Mouse (Mus musculus) forebrain, embryonic 10.5 days (tissue): ENCODE results near the gene Lag3. TPM values are rescaled to one million over a fixed set of nuclear protein-coding genes. Genes with fewer than 3 reads are reported as not detected.

ENCODE experiments used
- DNase-seq: peaks from one replicate; pipeline ENCODE4 v3.0.0-alpha.2; 2017; ENCODE audit warnings: low spot score; ENCODE audit errors: extremely low spot score
- H3K27ac ChIP-seq: fragments of 300-500 bp; sonication (generic); 2 replicates; pipeline ENCODE4 v1.5.1; 2016; ENCODE audit warnings: mild to moderate bottlenecking
- H3K27me3 ChIP-seq: fragments of 300-500 bp; sonication (generic); 2 replicates; pipeline ENCODE4 v1.6.1; 2016; ENCODE audit warnings: mild to moderate bottlenecking; ENCODE audit not compliant: poor library complexity, severe bottlenecking
- H3K36me3 ChIP-seq: fragments of 300-500 bp; sonication (generic); replicated peaks from 2 replicates; pipeline ENCODE4 v1.6.1; 2016; ENCODE audit warnings: mild to moderate bottlenecking, moderate library complexity
- H3K4me1 ChIP-seq: fragments of 300-500 bp; sonication (generic); 2 replicates; pipeline ENCODE4 v1.6.1; 2016
- H3K4me3 ChIP-seq: fragments of 300-500 bp; sonication (generic); 2 replicates; pipeline ENCODE4 v1.5.1; 2016; ENCODE audit warnings: mild to moderate bottlenecking, moderate library complexity
- H3K9me3 ChIP-seq: fragments of 300-500 bp; sonication (generic); 2 replicates; pipeline ENCODE4 v1.6.1; 2016; ENCODE audit warnings: mild to moderate bottlenecking, moderate library complexity
- WGBS: fragments of 180-500 bp; shearing (Covaris S2); methylation state at CpG from one replicate; pipeline ENCODE4 v1.1.7; 2016; 5-methylcytosine and 5-hydroxymethylcytosine counted together
- polyA plus RNA-seq: library from polyadenylated mRNA; unstranded; fragments of >200 nt; fragmentation: Nextera tagmentation; extraction: Ambion mirVana; gene quantifications from 2 replicates; pipeline ENCODE4 v1.2.1, GENCODE M21; 2016

Gene Lag3
- polyA plus RNA-seq, 1 experiment from 2014 or later: 0.88 TPM

DNA sequence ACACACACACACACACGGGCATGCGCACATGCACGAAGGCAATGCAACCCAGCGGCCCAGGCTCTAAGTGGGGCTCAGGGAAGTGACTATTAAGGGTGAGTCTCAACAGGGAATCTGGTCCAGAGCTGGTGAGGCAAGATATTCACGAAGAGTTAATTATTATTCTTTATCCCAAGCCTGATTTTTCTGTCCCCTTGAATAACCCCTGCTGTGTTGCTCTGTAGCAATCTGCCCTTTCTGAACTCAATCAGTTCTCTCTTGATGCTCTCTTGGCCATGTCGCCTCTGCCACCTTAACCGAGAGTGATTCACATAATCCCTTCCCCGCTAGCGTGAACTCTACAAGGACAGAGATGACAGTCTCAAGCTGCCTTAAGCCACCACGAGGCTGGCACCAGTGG is 28.2 kb downstream of the Lag3 start:
- no peak for DNase-seq
- WGBS: 74% methylated on average over 10 of the region's 10 CpGs
- no peaks in the 10 kb centered on the region for H3K4me1 ChIP-seq
- no peaks in the 10 kb centered on the region for H3K9me3 ChIP-seq
- no peak overlapping the region for H3K27ac ChIP-seq
- no peaks in the 10 kb centered on the region for H3K27me3 ChIP-seq
- no peaks in the 10 kb centered on the region for H3K36me3 ChIP-seq
- no peak overlapping the region for H3K4me3 ChIP-seq

- Histone ChIP-seq H3K27me3 (no peaks in the 10 kb centered on the region), H3K4me3 (no peak overlapping the region), H3K36me3 (no peaks in the 10 kb centered on the region), H3K27ac (no peak overlapping the region), H3K4me1 (no peaks in the 10 kb centered on the region), H3K9me3 (no peaks in the 10 kb centered on the region)
- no peak for DNase-seq
- 97% methylated on average over 9 of the region's 9 CpGs for WGBS
Observed at GRCm38 (mm10) chr6:124881821-124882220, 29.7 kb downstream of the Lag3 start.

DNA sequence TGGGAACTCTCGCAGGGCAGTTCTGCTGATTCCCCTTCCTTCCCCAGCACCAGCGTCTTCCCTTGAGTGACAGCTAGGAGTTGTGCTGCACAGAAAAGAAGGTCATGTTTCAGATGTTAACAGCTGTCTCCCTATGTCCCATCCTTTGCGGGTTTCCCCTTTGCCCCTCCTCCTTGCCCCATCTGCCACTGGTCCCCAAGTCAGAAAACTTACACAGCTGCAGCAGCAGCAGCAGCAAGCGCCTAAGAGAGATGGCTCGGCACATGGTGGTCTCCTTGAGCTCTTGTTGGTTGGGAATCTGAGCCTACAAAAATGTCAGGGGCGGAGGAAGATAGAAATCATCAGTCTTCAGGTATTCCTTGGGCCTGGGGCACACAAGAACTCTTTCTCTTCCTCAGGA is 32.1 kb downstream of the Lag3 start:
- Histone ChIP-seq H3K27ac (no peak overlapping the region), H3K36me3 (no peaks in the 10 kb centered on the region), H3K9me3 (no peaks in the 10 kb centered on the region), H3K4me1 (0 out of 2 replicates have a peak, but pooled peaks cover 1% of the 10 kb centered on the region), H3K27me3 (no peaks in the 10 kb centered on the region), H3K4me3 (no peak overlapping the region)
- no peak for DNase-seq
- WGBS: 63% methylated on average over 6 of the region's 6 CpGs

DNA sequence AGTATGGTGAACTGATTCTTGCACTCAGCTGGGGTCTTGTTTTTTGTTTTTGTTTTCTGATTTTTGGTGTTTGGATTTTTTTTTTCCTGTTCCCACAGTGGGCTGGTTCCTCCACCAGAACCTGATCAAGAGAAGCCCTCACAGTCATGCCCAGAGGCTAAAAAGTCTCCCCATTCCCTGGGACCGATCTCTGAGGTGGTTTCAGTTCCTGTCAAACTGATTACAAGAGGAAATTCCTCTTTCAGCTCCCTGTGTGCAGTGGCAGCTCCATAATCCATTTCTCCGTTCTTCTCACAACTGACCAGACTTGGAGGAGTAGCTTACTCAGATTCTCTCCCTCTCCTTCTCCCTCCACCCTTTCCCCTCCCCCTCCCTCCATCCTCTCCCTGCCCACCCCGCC is 37.2 kb downstream of the Lag3 start:
- Histone ChIP-seq H3K9me3 (no peaks in the 10 kb centered on the region), H3K36me3 (no peaks in the 10 kb centered on the region), H3K4me1 (0 out of 2 replicates have a peak, but pooled peaks cover 2% of the 10 kb centered on the region), H3K27me3 (no peaks in the 10 kb centered on the region), H3K4me3 (no peak overlapping the region), H3K27ac (no peak overlapping the region)
- WGBS: 55% methylated on average over 2 of the region's 3 CpGs
- DNase-seq: no peak

DNA sequence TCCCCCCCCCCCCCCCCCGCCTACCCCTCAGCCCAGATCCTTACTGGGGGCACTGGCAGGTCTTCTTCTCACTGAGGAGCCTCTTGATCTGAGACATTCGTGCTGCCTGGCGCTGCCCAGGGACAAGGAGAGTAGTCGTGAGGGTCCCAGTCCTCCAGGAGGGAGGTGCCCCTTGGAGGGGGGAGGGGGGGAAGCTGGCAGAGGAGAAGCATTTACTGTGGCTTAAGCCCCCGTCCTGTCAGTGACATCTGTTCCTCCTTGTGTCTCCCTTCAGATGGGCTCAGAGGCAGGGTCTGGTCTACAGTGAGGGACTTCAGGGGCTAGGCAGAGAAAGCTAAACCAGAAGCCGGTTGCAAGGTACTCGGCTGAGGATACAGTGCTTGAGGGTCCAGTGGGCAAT is 44.9 kb downstream of the Lag3 start:
- no peak for DNase-seq
- 62% methylated on average over 6 of the region's 7 CpGs for WGBS
- H3K9me3 ChIP-seq: no peaks in the 10 kb centered on the region
- peak overlapping the region; percentile 40; the same call in 1 of the 2 replicates for H3K27ac ChIP-seq
- peaks cover 49% of the 10 kb centered on the region for H3K27me3 ChIP-seq
- no peaks in the 10 kb centered on the region for H3K36me3 ChIP-seq
- no peak overlapping the region for H3K4me3 ChIP-seq
- H3K4me1 ChIP-seq: peaks cover 51% of the 10 kb centered on the region

DNA sequence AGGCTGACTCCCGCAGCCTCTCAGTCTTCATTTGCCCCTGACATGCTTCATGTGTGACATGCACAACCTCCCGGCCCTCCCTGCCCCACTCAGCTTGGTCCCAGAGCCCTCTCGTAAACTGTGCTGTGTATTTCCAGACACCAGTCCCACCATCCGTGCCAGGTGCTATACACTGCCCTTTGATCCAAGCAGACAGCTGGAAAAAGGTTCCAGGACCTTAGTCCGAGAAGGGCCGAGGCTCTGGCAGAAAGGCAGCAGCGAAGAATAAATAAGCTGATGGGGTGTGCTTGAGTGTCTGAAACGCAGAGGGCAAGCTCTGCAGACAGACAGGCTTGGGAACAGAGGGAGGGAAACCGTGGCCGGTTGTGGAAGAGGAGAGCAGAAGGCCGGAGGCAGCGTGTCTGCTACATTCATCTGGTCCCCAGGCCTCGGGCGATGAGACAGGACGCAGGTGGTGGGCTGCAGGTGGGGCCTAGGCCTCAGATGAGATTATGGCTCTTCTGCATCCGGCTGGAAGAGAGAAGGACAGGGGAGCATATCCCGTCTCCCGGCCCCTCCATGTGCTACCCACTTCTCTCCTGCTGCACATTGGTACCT is 45.6 kb downstream of the Lag3 start:
- Histone ChIP-seq H3K4me1 (peaks cover 58% of the 10 kb centered on the region), H3K27ac (peak overlapping the region; percentile 40; the same call in 1 of the 2 replicates), H3K4me3 (no peak overlapping the region), H3K9me3 (no peaks in the 10 kb centered on the region), H3K27me3 (peaks cover 56% of the 10 kb centered on the region), H3K36me3 (peaks cover 5% of the 10 kb centered on the region)
- no peak for DNase-seq
- 68% methylated on average over 18 of the region's 18 CpGs for WGBS

- Histone ChIP-seq H3K9me3 (no peaks in the 10 kb centered on the region), H3K4me3 (peak within 1 kb of the TSS; percentile 69), H3K4me1 (peaks cover 77% of the 10 kb centered on the region), H3K36me3 (peaks cover 9% of the 10 kb centered on the region), H3K27ac (peak within 1 kb of the TSS; percentile 92), H3K27me3 (peaks cover 77% of the 10 kb centered on the region)
- DNase-seq: peak; percentile 70
- under 1% methylated on average over 43 of the region's 43 CpGs for WGBS
Observed at GRCm38 (mm10) chr6:124863658-124864298, 47.7 kb downstream of the Lag3 start, which contains the start of gene Gpr162. Gene Gpr162, minus strand, starts transcription at chr6:124863983.

DNA sequence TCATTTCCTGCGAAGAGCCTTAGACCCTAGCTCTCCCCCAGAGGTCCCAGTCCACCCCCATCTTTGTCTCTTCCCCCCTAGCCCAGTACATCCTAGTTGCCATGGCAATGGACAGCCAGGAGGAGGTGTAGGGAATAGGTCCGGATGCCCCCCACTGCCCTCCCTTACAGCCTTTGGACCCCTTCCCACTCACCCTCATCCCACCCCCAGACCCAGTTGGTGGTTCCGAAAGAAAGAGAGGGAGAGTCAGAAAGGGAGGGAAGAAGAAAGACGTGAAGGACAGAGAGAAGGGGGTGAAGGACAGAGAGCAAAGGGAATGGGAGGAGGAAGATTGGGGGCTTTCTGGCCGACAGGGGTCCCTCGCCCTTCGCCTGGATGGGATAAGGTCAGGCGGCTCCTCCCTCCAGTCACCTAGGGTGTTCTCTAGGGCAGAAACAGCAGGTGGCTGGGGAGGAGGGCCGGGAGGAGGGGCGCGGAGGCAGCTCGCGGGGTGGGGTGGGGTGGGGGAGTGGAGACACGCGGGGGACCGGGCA is 48.3 kb downstream of the Lag3 start:
- peaks cover 82% of the 10 kb centered on the region for H3K27me3 ChIP-seq
- peak; percentile 54 for DNase-seq
- peaks cover 82% of the 10 kb centered on the region for H3K4me1 ChIP-seq
- 0% methylated on average over 15 of the region's 16 CpGs for WGBS
- H3K27ac ChIP-seq: peak overlapping the region; percentile 92
- no peaks in the 10 kb centered on the region for H3K9me3 ChIP-seq
- H3K36me3 ChIP-seq: peaks cover 9% of the 10 kb centered on the region
- peak overlapping the region; percentile 69 for H3K4me3 ChIP-seq

DNA sequence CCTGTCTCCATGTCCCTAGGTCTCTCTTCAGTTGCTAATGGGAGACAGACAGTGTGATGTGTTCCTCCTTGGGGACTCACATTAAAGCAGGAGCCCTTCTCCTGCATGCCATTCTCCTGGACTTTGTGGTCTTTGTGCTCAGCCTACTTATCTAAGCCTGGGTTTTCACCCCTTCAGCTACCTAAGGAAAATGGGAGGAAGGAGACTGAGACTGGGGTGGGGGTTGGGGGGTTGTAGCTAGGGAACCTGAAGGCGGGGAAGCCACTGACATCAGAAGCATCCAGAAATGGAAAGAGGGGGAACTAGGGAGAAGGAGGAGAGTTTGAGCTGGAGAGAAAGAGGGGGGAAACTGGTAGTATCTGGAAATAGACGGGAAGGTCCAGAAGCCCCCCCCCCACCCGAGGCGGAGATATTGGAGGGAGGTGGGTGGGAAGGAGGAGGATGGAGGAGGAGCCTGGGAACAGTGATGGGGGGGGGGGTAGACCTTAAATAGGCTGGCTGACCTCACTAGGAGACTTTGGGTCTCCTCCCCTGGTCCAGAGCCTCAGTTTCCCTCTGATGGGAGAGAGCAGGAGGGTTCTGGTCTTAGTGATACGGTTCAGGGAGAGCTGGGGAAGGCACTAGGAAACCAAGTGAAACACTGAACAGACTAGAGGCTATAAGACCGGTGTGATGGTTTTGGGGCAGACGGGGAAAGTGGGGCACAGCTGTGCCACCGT is 48.9 kb downstream of the Lag3 start:
- Histone ChIP-seq H3K4me3 (peak overlapping the region; percentile 69), H3K27ac (peak overlapping the region; percentile 92), H3K36me3 (peaks cover 9% of the 10 kb centered on the region), H3K4me1 (peaks cover 89% of the 10 kb centered on the region), H3K9me3 (no peaks in the 10 kb centered on the region), H3K27me3 (peaks cover 88% of the 10 kb centered on the region)
- WGBS: 9% methylated on average over 8 of the region's 8 CpGs
- no peak for DNase-seq

DNA sequence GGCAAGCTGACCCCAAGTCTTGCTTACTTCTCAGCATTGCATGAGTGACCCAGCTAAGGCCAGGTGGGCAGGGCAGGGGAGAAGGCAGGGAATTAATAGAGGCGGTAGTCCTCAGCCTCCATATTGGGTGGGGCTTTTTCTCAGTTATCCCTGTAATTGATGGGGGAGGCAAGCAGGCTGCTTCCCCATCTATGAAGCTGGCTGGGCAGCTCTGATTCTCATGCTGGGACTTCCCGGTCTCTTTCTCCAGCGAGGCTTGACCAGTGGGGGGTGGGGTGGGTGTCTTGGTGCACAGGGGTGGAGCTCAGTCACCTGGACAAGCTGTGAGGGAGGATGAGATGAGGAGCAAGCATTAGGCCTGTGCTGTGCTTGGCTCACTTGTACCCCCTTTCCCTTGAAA is 49.7 kb downstream of the Lag3 start:
- Histone ChIP-seq H3K4me1 (peaks cover 94% of the 10 kb centered on the region), H3K27ac (peak overlapping the region; percentile 92)

DNA sequence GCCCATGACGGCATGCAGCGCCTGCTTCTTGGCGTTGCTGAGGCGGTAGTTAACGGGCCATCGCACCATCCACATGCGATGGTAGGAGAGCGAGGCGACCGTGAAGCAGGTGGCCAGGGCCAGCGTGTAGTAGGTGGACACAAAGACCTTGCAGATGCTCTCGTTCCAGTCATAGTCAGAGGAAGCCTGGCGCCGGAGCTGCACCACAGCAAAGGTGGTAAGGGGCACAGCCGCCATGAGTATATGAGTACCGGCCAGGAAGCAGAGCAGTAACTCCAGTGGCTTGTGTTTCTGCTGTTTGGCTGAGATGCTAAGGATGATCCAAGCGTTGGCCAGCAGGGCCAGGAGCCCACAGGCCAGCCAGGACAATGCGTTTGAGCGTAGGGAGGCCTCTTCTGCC is 50.2 kb downstream of the Lag3 start:
- 0 out of 2 replicates have a peak overlapping the region, but pooled peaks have one; percentile 6 for H3K4me3 ChIP-seq
- H3K27me3 ChIP-seq: peaks cover 80% of the 10 kb centered on the region
- peak overlapping the region; percentile 92 for H3K27ac ChIP-seq
- DNase-seq: no peak
- 80% methylated on average over 19 of the region's 19 CpGs for WGBS
- H3K4me1 ChIP-seq: peaks cover 95% of the 10 kb centered on the region
- H3K36me3 ChIP-seq: peaks cover 9% of the 10 kb centered on the region
- no peaks in the 10 kb centered on the region for H3K9me3 ChIP-seq

More for the DNA sequence above, 49.7 kb downstream of the Lag3 start:
- Histone ChIP-seq H3K36me3 (peaks cover 9% of the 10 kb centered on the region), H3K4me3 (peak overlapping the region; percentile 69), H3K9me3 (no peaks in the 10 kb centered on the region), H3K27me3 (peaks cover 86% of the 10 kb centered on the region)
- WGBS: 25% methylated on average over 3 of the region's 3 CpGs
- DNase-seq: no peak

DNA sequence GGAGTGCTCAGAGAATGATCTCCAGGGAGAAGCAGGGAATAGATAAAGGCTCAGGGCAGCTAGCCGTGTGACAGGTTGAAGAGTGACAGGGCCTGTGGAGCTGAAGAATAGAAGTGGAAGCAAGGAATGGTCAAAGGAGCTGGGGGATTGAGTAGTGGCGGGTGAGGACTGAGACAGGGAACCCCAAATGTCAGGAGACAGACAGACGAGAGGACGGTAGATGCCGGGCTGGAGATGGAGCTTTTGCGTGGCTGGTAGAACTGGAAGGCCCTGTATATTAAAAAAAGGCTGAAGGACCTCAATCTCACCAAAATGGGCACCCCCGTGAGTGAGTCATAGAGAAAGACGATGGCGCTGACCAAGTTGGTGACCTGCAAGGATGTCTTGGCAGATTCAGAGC is 51.0 kb downstream of the Lag3 start:
- Histone ChIP-seq H3K9me3 (no peaks in the 10 kb centered on the region), H3K4me1 (peaks cover 95% of the 10 kb centered on the region), H3K36me3 (peaks cover 9% of the 10 kb centered on the region), H3K27me3 (peaks cover 73% of the 10 kb centered on the region), H3K4me3 (no peak overlapping the region), H3K27ac (peak overlapping the region; percentile 92)
- no peak for DNase-seq
- WGBS: 81% methylated on average over 9 of the region's 9 CpGs
